Mouse (Mus musculus) adrenal gland, postnatal 0 days (tissue): Measurements from ENCODE around the gene Ankub1. TPM values are rescaled to one million over a fixed set of nuclear protein-coding genes. Genes with fewer than 3 reads are reported as not detected.

ENCODE experiments used
- microRNA-seq: library from miRNA; unstranded; fragments of <30 nt; microRNA quantifications from one replicate; pipeline ENCODE4, GENCODE M21; 2016; ENCODE audit warnings: borderline replicate concordance; ENCODE audit not compliant: insufficient number of aligned reads
- polyA plus RNA-seq: library from polyadenylated mRNA; unstranded; fragments of >200 nt; fragmentation: Nextera tagmentation; extraction: Ambion mirVana; gene quantifications from 2 replicates; pipeline ENCODE4 v1.2.1, GENCODE M21; 2015

Gene Ankub1
- polyA plus RNA-seq, result not detected in 2 replicates

DNA sequence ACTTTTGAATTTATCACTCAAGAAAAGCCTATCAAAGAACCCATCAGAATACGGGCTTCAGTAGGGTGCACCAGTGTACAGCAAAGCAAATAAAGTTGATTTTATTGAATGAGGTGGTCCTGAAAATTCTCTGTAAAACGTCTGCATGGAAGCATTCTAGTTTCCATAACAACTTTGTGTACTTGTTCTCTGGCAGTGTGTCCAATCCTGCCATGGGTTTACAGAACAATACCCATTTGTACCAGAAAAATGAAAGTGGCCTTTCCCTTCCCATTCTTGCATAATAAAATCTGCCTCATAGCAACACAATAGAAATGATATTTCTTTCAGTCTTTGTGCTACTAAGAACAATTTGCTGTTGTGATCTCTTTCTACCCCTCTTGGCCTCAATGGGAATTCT is at the start of gene Ankub1:
TSS of gene Ankub1 (minus strand) at position 81 of the 400 bp plus-strand sequence.

DNA sequence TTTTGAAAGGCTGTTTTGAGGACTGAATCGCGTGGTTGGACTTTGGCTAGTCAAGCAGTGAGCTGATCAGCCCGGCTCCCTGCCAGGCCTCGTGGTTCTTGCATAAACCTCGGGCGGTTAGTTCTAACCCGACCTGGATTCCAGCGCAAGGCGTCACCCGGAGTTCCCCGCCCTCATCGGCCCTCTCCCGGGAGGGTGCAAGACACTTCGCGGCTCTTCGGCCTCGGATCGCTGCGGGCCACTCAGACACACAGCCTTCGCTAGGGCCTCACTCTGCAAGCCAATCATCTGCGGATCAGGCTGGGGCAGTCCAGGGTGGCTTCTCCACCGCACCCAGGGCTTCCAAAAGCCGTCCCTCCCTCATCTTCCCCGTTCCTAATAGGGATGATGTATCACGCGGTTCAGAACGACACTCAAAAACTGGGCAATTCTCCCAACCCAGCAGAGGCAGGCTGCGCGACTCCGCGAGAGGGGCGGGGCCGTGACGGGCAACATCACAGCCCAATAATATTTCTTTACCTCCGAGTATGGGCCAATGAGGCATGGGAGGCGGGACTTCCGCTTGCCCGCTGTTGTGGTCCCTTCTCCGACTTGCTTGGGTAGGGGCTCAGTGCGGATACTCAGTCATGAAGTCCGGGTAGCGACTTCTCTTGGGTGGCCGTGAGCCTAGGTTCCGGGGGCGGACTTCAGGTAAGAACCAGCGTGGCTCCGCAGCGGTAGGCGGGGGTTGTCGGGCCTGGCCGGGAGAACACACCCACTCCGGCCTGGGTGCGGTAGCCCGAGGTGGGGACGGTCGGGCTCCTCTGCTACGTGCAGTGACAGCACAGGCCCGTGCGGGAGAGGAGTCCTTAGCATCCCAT is 43.1 kb upstream of the Ankub1 start, which contains the start of gene Rnf13:
TSS of gene Rnf13 (plus strand) at position 552 of the 860 bp plus-strand sequence.

DNA sequence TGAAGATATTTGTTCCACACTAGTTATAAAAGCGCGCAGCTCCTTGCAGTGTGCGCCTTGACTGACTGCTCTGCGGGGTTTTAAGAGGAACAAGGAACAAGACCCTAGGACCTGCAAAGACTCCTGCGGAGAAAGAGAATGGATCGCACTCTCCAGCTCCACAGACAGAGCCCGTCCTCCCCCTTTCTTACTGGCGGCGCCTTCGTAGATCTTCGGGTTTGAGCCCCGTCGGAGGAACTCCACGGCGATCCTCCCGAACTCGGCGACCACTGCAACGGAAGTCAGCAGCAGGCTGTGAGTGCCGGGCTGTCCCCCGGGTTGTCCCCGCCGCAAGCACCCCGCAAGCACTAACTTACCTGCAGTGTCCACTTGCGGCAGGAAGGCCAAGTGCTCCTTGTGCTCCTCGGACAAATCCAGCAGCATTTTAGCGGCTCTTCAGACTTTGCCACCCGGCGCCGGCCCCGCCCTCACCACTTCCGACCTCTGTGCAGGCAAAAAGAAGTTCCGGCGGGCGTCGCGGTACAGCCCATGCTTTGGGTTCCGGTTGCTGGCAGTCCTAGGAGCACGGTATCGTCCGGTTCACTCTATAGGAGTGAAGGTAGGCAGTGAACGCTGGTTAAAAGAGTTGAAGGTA is 41.3 kb downstream of the Ankub1 start, which contains the start of gene Commd2:
TSS of gene Commd2 (minus strand) at position 485 of the 634 bp plus-strand sequence.

Small RNA genes within 50 kb of the gene (microRNA-seq; reads per million reads assigned to microRNA genes)
- gene Mir6377, result not detected

Other genes with a start within 250 kb of the Ankub1 start
- gene Wwtr1, start 116.9 kb downstream of the Ankub1 start, polyA plus RNA-seq, result 14.0 and 20.6 TPM in 2 replicates
- gene Commd2, start 41.1 kb downstream of the Ankub1 start, polyA plus RNA-seq, result 102 and 158 TPM in 2 replicates
- 137 and 182 TPM in 2 replicates for gene Rnf13, start 43.3 kb upstream of the Ankub1 start, polyA plus RNA-seq
- gene Pfn2, start 155.3 kb upstream of the Ankub1 start, polyA plus RNA-seq, result 90.0 and 124 TPM in 2 replicates